Mouse (Mus musculus): Measurements from ENCODE around the gene Dok1.
A peak's percentile ranks its signal among the peaks of the same experiment; 100 is the strongest.

The Dok1 gene

DNA sequence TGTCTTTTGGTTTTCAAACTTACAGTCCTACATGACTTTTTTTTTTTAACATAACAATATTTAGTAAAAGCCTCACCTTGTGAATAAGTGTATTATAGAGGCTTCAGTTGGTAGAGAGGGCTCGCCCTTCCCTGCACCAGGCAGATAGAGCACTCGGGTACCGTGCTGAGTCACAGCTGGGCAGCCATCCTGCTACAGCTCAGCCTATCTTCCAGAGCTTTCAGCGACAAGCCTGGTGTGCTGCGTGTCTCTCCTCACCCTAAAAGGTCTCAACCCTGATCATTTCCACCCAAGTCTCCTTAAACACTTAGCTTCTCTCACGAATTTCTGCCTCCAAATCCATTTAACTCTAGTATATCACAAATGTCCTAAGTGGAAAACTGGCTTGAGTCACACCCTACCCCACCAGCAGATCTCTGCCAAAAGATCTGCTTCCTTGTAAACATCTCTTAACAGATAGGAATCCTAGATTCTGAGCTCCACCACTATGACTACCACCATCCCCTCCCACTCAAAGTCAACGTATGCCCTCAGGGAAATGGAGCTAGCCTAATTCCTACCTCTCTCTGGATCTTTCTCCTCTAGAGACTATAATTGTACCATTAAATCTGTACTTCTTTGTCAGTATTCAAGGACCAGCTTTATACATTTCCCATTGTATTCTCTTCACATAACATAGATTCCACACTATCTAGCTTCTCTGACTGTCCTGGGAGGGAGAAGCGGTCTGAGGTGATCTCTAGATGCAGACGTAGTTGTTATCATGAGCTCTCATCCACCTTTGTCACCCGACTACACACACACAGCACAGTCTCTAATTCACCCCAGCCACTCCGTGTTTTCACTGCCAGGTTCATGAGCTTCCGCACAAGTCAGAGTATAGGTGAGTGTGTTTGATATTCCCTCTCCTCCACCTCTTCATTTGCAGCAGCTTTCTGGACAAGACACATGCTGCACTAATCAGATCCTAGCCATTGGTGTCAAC, 18.5 kb downstream of the Dok1 start:
- no peak for DNase-seq

DNA sequence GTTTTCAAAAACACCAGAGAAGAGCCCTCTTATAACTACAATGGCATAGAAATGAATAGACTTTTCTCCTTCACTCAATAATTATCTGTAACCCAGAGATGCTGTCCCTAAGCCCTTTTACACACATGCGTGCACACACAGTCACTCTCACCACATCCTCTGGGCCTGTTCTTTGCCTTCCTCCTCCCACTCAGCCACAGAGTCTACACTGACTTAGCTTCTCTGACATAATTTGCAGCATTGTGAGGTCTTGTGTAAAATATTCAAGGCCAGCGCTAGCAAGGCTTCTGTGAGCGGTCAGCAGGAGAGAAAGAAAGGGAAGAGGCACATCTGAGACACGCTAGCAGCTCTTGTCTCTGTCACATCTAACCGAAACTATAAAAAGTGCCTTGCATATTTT, 19.8 kb downstream of the Dok1 start:
- no peak for DNase-seq

GRCm38 (mm10) chr6:83011756-83012155, 21.5 kb downstream of the Dok1 start:
- DNase-seq: no peak

GRCm38 (mm10) chr6:83011255-83011654, 22.0 kb downstream of the Dok1 start:
- DNase-seq: no peak

DNA sequence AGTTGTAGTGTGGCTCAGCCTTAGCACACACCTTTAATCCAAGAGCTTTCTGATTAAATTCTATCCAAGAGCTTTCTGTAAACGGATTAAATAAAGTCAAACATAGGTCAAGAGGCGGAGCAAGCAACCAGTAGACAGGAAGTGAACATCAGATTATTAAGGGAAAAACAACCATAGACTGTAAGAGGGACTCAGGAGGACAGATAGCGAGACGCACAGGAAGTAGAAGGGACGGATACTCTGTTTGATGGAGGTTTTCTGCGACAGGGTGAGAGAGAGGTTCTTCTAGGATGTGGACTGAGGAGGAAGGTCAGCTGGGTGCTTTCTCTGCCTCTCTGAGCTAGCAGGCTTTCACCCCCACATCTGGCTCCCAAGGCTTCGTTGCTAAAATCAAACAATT, 23.3 kb downstream of the Dok1 start:
- no peak for DNase-seq

DNA sequence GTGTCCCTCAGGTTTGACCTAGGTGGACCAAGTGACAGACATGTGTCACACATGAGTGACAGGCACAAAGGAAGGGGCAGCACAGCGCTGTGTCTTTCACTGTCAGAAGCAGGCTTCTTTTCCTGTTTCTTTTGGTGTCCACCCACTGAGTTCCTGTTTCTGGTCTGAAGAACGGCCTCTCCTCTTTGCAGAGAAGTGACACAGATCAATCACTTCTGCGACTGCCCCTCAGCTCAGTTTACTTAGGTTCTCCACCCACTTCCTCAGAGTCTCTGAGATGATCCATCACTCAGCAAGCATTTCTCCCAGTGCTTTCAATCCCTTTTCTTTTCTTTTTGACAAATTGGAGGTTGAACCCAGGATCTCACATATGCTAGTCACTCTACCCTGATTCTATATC, 24.6 kb downstream of the Dok1 start:
- DNase-seq: peak; percentile 32

DNA sequence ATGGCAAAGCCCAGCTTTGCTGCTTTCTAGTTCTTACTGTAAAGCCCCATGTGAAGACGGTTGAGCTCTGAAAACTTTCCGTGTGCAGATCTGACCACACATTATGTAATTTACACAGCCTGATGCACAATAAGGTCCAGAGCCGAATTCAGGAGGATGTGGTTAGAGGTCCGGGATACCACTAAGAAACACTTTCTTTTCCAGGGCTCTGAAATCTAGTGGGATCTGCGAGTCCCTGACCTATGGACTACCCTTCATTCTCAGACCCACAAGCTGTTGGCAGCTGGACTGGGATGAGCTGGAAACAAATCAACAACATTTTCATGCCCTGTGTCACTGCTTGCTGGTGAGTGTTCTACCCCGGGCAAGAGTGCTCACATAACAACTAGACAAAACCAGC, 27.2 kb downstream of the Dok1 start:
- DNase-seq: no peak

- DNase-seq: no peak
These were observed 27.7 kb downstream of the Dok1 start for GRCm38 (mm10) chr6:83005444-83006011.

DNA sequence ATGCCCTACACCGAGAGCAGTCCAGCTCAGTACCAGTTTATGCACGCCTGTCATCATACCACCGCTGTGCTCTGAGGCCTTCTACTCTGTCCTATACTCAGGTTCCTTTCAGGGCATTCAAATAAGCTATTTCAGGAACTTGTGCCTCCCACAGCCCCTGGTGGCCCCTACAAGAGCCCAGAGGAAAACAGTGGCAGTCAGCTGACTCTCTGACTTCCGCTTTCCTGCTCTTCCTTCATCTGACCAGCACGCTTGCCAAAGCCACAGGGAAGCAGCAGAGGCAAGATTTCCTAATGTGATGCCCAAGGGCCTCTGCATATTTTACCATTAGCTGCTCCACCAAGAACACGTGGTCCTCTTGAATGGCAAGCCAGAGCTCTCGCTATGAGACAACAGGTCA, 28.4 kb downstream of the Dok1 start:
- peak; percentile 35 for DNase-seq

DNA sequence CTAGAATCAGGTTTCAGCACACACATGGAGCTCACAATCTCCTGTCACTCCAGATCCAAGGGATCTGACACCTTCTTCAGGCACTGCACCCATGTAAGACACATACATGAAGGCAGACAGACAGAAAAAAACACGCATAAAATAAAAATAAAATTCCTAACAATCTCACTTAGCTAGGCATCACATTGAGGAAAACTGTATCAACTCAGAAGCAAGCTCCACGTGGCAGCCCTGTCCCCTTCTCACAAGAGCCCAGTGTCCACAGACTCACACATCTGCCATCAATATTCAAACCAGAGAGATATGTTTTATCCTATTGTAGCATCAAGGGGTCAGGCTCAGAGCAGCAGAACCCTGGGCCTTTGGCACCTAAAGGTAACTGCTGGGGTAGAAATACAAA, 29.0 kb downstream of the Dok1 start:
- no peak for DNase-seq

DNA sequence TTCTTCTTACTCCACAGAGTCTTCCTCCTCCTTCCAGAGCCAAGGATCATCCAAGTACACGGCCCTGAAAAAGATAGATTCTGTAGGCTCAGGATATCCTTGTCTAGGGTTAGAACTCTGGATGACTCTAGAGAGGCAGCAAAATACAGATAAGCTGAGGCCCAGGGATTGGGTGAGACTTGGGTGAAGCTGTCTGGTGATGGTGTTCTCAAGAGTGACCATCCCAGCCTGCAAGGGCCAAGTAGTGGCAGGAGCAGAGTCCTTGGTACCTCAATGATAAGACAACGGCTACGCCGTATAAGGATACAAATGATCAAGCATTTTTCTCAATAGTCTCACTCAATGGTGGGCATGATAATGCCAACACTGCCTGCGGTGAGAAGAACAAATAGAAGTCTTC, 29.4 kb downstream of the Dok1 start:
- DNase-seq: no peak

DNA sequence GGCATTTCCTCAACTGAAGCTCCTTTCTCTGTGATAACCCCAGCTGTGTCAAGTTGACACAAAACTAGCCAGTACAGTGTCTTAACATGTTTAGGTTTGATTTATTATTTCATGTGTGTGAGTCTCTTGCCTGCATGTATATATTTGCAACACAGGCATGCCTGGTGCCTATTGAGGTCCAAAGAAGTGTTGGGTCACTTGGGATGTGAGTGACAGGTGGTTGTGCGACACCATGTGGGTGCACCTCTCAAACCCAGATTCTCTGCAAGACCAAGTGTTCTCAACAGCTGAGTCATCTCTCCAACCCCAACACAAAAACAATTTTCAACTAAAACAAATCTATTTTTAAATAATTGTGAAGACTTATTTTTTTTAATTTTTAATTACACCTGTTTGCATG, 30.2 kb downstream of the Dok1 start:
- DNase-seq: no peak

- DNase-seq: no peak
These were observed 33.3 kb downstream of the Dok1 start for GRCm38 (mm10) chr6:82999986-83000385.

- DNase-seq: no peak
These were observed 34.9 kb downstream of the Dok1 start for GRCm38 (mm10) chr6:82998326-82998725.

GRCm38 (mm10) chr6:82997511-82998102, 35.7 kb downstream of the Dok1 start:
- peak; percentile 32 for DNase-seq

GRCm38 (mm10) chr6:82996740-82997315, 36.4 kb downstream of the Dok1 start:
- peak; percentile 93 for DNase-seq

- no peak for DNase-seq
These were observed 38.9 kb downstream of the Dok1 start for GRCm38 (mm10) chr6:82994372-82994771.

DNA sequence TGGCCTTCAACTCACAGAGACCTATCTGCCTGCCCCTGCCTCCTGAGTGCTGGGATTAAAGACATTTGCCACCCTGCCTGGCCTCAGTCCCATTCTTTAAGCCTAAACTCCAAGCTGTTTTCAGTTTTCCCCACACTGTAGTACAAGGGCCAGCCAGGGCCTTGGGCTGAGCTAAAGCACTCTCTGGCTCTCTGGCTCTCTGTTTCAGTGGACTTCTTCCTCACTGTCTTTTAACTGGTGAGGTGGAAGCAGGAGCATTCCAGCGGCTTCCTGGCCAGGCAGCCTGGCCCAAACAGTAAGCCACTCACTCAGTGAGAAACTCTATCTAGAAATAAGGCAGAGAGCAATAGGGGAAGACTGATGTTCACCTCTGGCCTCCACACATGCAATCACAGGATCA, 39.6 kb downstream of the Dok1 start:
- DNase-seq: no peak

- no peak for DNase-seq
These were observed 45.8 kb downstream of the Dok1 start for GRCm38 (mm10) chr6:82987411-82987971.
